Mouse (Mus musculus) midbrain, embryonic 11.5 days (tissue): ENCODE data around the gene Akt2. TPM values are rescaled to one million over a fixed set of nuclear protein-coding genes. Genes with fewer than 3 reads are reported as not detected.

Experiments used
- ATAC-seq: fragments of 200-750 bp; cut with Nextera tagmentation; 2 replicates; pipeline ENCODE4 v1.8.0; 2017; ENCODE audit warnings: moderate TSS enrichment, moderate library complexity; ENCODE audit not compliant: low FRiP score
- DNase-seq: peaks from one replicate; pipeline ENCODE4 v3.0.0; 2015; ENCODE audit warnings: low spot score; ENCODE audit errors: missing footprints
- H3K27ac ChIP-seq: fragments of 300-500 bp; sonication (generic); 2 replicates; pipeline ENCODE4 v1.5.1; 2014; ENCODE audit warnings: low read depth, low read length
- H3K27me3 ChIP-seq: fragments of 300-500 bp; sonication (generic); 2 replicates; pipeline ENCODE4 v1.6.1; 2014; ENCODE audit warnings: mild to moderate bottlenecking, low read length, moderate library complexity, mixed read lengths; ENCODE audit not compliant: control insufficient read depth, insufficient read depth
- H3K36me3 ChIP-seq: fragments of 300-500 bp; sonication (generic); 2 replicates; pipeline ENCODE4 v1.6.1; 2014; ENCODE audit warnings: mild to moderate bottlenecking, low read length, moderate library complexity, mixed read lengths; ENCODE audit not compliant: control insufficient read depth, insufficient read depth
- H3K4me1 ChIP-seq: fragments of 300-500 bp; sonication (generic); 2 replicates; pipeline ENCODE4 v1.6.1; 2014; ENCODE audit warnings: low read length; ENCODE audit not compliant: control insufficient read depth, insufficient read depth
- H3K4me2 ChIP-seq: fragments of 300-500 bp; sonication (generic); 2 replicates; pipeline ENCODE4 v1.6.1; 2014; ENCODE audit warnings: mild to moderate bottlenecking, moderate library complexity
- H3K4me3 ChIP-seq: fragments of 300-500 bp; sonication (generic); 2 replicates; pipeline ENCODE4 v1.5.1; 2014; ENCODE audit warnings: low read depth, low read length
- H3K9ac ChIP-seq: fragments of 300-500 bp; sonication (generic); 2 replicates; pipeline ENCODE4 v1.6.1; 2014; ENCODE audit warnings: low read length
- H3K9me3 ChIP-seq: fragments of 300-500 bp; sonication (generic); 2 replicates; pipeline ENCODE4 v1.6.1; 2016; ENCODE audit warnings: low read length; ENCODE audit not compliant: control insufficient read depth
- WGBS: fragments of 180-500 bp; shearing (Covaris S2); extraction: QIAGEN DNeasy Blood & Tissue Kit; methylation state at CpG from one replicate; pipeline ENCODE4 v1.1.7; 2014; 5-methylcytosine and 5-hydroxymethylcytosine counted together
- polyA plus RNA-seq: library from polyadenylated mRNA; unstranded; fragments of >200 nt; fragmentation: Nextera tagmentation; extraction: Ambion mirVana; gene quantifications from 2 replicates; pipeline ENCODE4 v1.2.1, GENCODE M21; 2014

The Akt2 gene
- polyA plus RNA-seq, result 62.6 and 69.0 TPM in 2 replicates

DNA sequence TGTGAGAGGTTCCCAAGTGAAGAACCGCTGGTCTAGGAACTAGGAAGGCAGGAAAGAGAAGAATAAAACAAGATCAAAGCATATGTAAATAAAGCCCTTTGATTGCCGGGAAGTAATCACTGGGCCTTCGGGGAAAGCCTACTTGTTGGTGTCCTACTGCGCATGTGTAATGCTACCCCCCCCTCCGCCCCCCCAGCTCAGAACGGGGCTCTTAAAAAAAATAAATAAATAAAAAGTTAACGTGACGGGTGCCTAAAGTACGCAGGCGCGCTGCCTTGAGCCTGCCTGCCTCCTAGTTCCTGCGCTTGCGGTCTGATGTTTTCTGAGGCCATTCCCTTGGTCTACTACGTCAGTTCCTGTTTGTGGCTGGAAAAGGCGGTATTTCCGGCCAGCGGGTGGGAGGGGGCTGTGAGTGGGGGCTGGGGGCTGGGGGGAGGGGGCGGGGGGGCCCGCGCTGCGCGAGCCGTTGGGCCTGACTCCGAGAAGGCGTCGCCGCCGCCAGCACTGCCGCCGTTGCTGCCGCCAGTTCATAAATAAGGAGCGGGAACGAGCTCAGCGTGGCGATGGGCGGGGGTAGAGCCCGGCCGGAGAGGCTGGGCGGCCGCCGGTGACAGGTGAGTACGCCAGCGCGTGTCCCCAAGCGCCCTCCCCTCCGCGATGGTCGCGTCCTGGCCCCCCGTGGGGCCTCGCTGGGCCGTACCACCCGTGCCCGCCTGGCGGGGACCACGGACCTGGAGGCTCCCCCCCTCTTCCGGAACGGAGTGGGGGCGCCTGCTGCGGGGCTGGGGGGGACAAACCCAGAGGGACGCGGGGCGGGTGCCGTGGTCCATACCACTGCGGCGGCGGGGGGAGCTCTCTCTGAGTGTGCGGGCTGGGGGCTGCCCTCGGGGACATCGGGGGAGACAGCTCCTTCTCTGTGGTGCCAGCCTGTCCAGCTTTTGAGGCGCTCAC is at the start of gene Akt2:
Akt2 (plus strand) TSS at position 287 of the 951 bp plus-strand sequence.
- H3K4me2 ChIP-seq, result peak within 1 kb of the TSS; percentile 52
- ATAC-seq, result peak; percentile 94
- DNase-seq, result peak; percentile 98
- H3K4me3 ChIP-seq, result peak within 1 kb of the TSS; percentile 71
- H3K9ac ChIP-seq, result peak within 1 kb of the TSS; percentile 92
- peaks cover 14% of the 10 kb centered on the region for H3K4me1 ChIP-seq
- peaks cover 2% of the 10 kb centered on the region; the same call in 1 of the 2 replicates for H3K36me3 ChIP-seq
- H3K27ac ChIP-seq, result peak within 1 kb of the TSS; percentile 96
- no peaks in the 10 kb centered on the region for H3K9me3 ChIP-seq
- under 1% methylated on average over 56 of the region's 71 CpGs for WGBS
- no peaks in the 10 kb centered on the region for H3K27me3 ChIP-seq

DNA sequence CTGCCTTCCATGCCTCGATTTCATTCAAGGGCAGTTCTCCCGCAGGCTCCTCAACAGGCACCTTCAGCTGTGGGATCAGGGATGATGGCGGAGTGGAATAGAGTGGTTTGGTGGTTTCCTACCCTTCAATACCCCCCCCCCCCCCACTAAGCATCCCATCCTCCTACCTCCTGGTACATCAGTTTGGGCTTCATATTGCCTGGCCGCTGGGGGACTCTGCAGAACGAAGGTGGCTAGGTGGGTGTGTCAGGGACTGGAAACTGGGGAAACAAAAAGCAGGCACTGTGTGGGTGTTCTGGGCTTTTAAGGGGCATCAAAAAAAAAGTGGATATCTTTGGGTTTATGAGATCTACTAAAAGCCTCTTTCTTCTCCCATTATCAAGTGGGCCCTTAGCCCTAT is 49.4 kb upstream of the Akt2 start:
- ATAC-seq (no peak), DNase-seq (no peak)
- peak overlapping the region; percentile 27; the same call in 1 of the 2 replicates for H3K4me3 ChIP-seq
- H3K27ac ChIP-seq, result no peak overlapping the region
- H3K9ac ChIP-seq, result peak overlapping the region; percentile 35; the same call in 1 of the 2 replicates
- H3K27me3 ChIP-seq, result no peaks in the 10 kb centered on the region
- WGBS, result 63% methylated on average over 5 of the region's 5 CpGs
- no peaks in the 10 kb centered on the region for H3K9me3 ChIP-seq
- H3K36me3 ChIP-seq, result no peaks in the 10 kb centered on the region
- no peaks in the 10 kb centered on the region for H3K4me1 ChIP-seq
- H3K4me2 ChIP-seq, result peak overlapping the region; percentile 48

DNA sequence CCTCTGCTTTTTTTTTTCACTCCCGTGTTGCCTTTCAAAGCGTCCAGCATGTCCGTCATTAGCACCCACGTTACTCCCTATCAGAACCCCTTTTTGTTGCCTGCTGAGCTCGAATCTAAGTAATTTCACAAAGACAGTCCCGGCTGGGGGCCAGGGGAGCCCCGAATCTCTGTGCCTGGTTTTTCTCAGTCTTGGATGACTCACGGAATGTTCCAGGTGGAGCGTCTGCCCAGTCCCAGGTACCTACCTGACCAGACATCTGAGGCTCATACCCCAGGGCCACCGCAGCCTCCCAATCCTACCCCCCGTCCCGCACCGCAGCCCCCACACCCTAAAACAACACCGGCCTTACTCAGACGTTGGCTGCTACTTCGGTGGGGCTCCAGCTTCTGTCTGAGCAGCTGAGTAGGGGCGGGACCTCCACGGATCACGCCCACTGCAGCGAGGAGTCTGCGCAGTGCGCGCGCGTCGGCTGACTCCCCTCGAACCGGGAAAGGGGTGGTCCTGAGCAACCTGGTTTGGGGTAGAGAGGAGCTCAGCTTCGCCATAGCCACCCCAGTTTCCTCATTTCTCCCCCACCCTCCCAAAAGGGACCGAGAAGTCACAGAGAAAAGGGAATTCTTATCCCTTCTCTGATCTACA is 48.8 kb upstream of the Akt2 start:
- H3K27me3 ChIP-seq, result no peaks in the 10 kb centered on the region
- no peaks in the 10 kb centered on the region for H3K36me3 ChIP-seq
- peak overlapping the region; percentile 48 for H3K4me2 ChIP-seq
- no peak overlapping the region for H3K27ac ChIP-seq
- H3K4me3 ChIP-seq, result peak overlapping the region; percentile 27
- H3K4me1 ChIP-seq, result no peaks in the 10 kb centered on the region
- no peaks in the 10 kb centered on the region for H3K9me3 ChIP-seq
- peak overlapping the region; percentile 35; the same call in 1 of the 2 replicates for H3K9ac ChIP-seq
- DNase-seq, result peak; percentile 97
- ATAC-seq, result peak; percentile 96
- 3% methylated on average over 30 of the region's 30 CpGs for WGBS

DNA sequence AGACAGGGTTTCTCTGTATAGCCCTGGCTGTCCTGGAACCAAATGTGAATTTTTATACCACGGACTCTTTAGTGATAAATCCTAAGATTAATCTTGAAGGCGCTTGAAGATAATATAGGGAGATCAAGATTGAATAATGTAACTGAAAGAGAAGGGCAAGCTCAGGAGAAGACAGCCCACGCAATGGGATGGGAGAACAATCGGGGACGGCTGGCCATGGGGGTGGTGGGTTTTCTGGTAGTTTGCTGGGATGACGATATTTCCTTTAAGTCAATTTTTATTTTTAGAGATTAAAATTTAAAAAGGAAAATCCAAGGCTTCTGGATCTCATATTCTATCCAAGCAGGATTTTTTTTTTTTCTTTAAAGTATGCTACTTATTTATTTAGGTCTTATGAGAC is 48.3 kb upstream of the Akt2 start:
- Histone ChIP-seq H3K9ac (peak overlapping the region; percentile 35; the same call in 1 of the 2 replicates), H3K4me1 (no peaks in the 10 kb centered on the region), H3K36me3 (no peaks in the 10 kb centered on the region), H3K27me3 (no peaks in the 10 kb centered on the region), H3K4me3 (no peak overlapping the region; the same call in 1 of the 2 replicates), H3K4me2 (peak overlapping the region; percentile 48), H3K27ac (no peak overlapping the region), H3K9me3 (no peaks in the 10 kb centered on the region)
- 54% methylated on average over 6 of the region's 6 CpGs for WGBS
- DNase-seq, result no peak
- ATAC-seq, result peak; percentile 19

DNA sequence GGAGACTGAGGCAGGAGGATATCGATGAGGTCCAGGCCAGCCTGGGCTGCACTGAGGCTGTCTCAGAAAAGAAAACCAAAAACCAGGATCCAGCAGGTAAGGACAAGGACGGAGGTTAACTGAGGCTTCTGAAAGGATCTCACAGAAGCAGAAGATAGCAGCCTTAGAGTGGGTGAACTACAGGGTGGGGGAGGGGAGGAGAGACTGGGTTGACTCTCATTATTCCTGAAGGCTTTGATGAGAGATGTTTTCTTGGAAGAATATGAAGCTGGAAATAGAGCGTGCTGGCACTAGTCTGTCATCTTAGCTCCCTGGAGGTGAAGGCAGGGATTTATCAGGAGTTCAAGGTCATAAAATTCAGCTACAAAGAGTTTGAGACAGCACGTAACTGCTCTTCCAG is 47.5 kb upstream of the Akt2 start:
- Histone ChIP-seq H3K9ac (no peak overlapping the region), H3K27ac (no peak overlapping the region), H3K4me3 (no peak overlapping the region), H3K9me3 (no peaks in the 10 kb centered on the region), H3K4me2 (no peak overlapping the region), H3K4me1 (no peaks in the 10 kb centered on the region), H3K36me3 (no peaks in the 10 kb centered on the region), H3K27me3 (no peaks in the 10 kb centered on the region)
- DNase-seq (no peak), ATAC-seq (no peak)
- WGBS, result 89% methylated on average over 4 of the region's 4 CpGs

DNA sequence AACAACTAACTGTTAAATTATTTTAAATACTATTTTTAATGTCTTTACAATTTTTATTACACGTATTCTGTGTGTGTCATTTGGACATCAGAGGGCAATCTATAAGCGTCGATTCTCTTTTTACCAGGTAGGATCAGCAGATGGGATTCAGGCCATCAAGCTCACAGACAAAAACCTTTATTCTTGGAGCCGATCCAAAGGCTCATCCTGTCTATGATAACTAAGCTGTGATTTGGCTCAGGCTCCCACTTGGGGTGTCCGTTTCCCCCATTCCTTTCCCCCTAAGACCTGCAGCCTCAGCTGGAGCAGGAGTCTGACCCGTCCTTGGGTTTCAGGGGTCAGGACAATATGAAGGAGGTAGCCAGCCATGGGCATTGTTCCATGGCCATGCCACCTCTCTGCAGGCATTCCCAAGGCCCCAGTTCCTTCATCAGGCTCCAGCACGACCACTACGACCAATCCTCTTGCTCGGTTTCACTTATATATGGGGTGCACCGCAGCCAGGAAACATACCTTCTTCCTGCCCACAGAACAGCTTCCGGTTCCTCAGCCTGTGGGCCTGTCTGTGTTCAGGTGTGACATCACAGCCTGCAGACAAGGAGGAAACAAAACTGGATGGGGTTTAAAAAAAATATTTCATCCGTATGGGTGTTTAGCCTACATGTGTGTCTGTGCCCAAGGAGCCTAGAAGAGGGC is 46.5 kb upstream of the Akt2 start:
- H3K27me3 ChIP-seq, result no peaks in the 10 kb centered on the region
- no peaks in the 10 kb centered on the region for H3K36me3 ChIP-seq
- no peak overlapping the region for H3K4me3 ChIP-seq
- H3K9me3 ChIP-seq, result no peaks in the 10 kb centered on the region
- H3K9ac ChIP-seq, result no peak overlapping the region
- no peak for ATAC-seq
- H3K4me1 ChIP-seq, result no peaks in the 10 kb centered on the region
- 87% methylated on average over 12 of the region's 12 CpGs for WGBS
- no peak for DNase-seq
- H3K4me2 ChIP-seq, result no peak overlapping the region
- no peak overlapping the region for H3K27ac ChIP-seq

DNA sequence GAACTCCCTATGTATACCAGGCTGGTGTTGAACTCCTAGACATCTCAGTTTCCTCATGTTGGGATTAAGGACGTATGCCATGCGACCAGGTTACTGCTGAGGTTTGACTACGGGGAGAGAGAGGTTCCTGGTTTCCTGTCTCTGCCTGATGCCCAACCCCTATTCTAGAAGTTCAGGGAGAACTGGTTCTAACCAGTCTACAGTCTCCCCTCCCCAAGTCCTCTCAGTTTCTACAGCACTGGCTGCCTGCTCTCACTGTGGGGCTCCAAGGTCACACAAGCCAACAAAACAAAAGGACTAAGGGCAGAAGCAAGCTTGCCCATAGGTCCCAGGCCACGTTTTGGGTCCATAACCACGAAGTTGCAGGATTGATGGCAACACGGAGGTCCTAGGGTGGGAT is 41.8 kb upstream of the Akt2 start:
- H3K4me3 ChIP-seq, result no peak overlapping the region
- no peaks in the 10 kb centered on the region for H3K27me3 ChIP-seq
- H3K27ac ChIP-seq, result no peak overlapping the region
- H3K9me3 ChIP-seq, result no peaks in the 10 kb centered on the region
- 88% methylated on average over 6 of the region's 6 CpGs for WGBS
- H3K9ac ChIP-seq, result no peak overlapping the region
- H3K4me1 ChIP-seq, result peaks cover 10% of the 10 kb centered on the region
- no peaks in the 10 kb centered on the region for H3K36me3 ChIP-seq
- DNase-seq (no peak), ATAC-seq (no peak)
- no peak overlapping the region for H3K4me2 ChIP-seq

DNA sequence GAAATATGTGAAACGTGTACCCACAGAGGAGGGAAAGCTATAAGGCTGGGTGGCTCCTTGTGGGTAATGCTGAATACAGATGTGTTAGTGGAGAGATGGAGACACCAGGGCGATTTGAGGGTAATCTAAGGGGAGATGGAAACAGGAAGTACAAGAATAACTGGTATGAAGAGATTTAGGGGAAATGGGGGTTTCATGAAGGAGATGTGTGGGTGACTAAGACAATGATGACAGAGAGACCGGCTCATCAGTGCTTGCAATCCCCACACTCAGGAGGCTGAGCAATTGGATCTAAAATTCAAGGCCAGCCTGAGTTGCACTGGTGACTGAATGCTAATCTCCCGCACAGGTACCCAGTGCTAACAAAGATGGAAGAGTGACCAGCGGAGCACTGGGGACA is 39.3 kb upstream of the Akt2 start:
- no peak overlapping the region for H3K27ac ChIP-seq
- H3K4me1 ChIP-seq, result peaks cover 10% of the 10 kb centered on the region
- H3K9me3 ChIP-seq, result no peaks in the 10 kb centered on the region
- H3K4me2 ChIP-seq, result peak overlapping the region; percentile 80
- 0 out of 2 replicates have a peak overlapping the region, but pooled peaks have one; percentile 82 for H3K4me3 ChIP-seq
- no peak for ATAC-seq
- H3K9ac ChIP-seq, result no peak overlapping the region
- H3K36me3 ChIP-seq, result no peaks in the 10 kb centered on the region
- no peak for DNase-seq
- no peaks in the 10 kb centered on the region for H3K27me3 ChIP-seq
- WGBS, result 66% methylated on average over 5 of the region's 5 CpGs
